Mouse (Mus musculus) spleen, adult 2 months (tissue): ENCODE results near the gene Dusp10.

Experiments used
- CTCF ChIP-seq: fragments of 200-500 bp; IDR thresholded peaks from 2 replicates; pipeline ENCODE4 v1.5.1; 2011; ENCODE audit warnings: mild to moderate bottlenecking, inconsistent platforms; ENCODE audit not compliant: insufficient read depth, insufficient read length, insufficient replicate concordance; ENCODE audit errors: extremely low read depth
- POLR2A ChIP-seq: fragments of 200-500 bp; IDR thresholded peaks from 2 replicates; pipeline ENCODE4 v1.6.1; 2011; ENCODE audit warnings: low read depth, low read length, inconsistent platforms

DNA sequence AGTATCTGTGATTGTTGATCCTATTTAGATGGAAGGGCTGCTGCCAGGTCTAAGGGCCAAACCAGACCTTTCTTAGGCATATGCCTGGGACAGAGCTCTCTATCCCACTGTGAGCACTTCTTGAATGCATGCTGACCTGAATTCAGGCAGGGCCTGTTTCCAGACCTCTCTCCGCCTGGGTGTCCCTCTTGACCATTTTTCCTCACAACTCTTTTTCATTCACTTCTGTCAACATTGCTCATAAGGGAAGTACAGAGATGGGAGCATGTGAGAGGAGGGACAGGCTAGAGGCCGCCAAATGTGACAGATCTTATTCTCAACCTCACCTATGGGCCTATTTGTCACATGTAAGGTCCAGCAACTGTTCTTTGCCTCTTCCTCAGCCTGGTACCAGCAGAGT is 41.1 kb downstream of the Dusp10 start:
- TF ChIP-seq CTCF: no peak
- TF ChIP-seq POLR2A: no peak
